Mouse (Mus musculus): ENCODE results near the gene Olfr318. TPM values are rescaled to one million over a fixed set of nuclear protein-coding genes. Genes with fewer than 3 reads are reported as not detected.

The Olfr318 gene
- polyA plus RNA-seq, 1 experiment from 2014 or later, result not detected

DNA sequence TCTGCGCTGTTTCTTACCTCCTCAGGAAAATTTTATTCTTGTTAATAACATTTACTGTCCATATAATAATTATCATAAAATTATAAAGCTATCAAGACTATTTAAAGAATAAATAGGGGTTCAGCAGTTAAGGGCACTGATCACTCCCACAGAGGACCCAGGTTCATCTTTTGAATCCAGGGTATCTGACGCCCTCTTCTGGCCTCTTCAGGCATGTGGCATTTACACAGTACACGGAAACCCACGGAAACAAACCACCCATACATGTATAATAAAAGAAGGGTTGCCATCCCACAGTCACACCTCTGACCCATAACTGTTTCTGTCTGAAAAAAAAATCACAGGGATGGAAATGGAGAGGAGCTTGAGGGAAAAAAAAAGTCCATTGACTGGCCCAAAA lies 52.0 kb downstream of the Olfr318 start:
- WGBS, result 51% methylated on average over 4 of the region's 4 CpGs
- Histone ChIP-seq H3K9ac (no peak overlapping the region), H3K4me3 (no peak overlapping the region), H3K27ac (replicated peaks) (no peak overlapping the region), H3K4me2 (no peak overlapping the region), H3K4me1 (no peaks in the 10 kb centered on the region), H3K27me3 (replicated peaks) (no peaks in the 10 kb centered on the region), H3K36me3 (no peaks in the 10 kb centered on the region), H3K9me3 (no peaks in the 10 kb centered on the region)
- ATAC-seq (ENCODE audit: extremely low read depth, insufficient number of reproducible peaks, low FRiP score, low TSS enrichment), result no peak

DNA sequence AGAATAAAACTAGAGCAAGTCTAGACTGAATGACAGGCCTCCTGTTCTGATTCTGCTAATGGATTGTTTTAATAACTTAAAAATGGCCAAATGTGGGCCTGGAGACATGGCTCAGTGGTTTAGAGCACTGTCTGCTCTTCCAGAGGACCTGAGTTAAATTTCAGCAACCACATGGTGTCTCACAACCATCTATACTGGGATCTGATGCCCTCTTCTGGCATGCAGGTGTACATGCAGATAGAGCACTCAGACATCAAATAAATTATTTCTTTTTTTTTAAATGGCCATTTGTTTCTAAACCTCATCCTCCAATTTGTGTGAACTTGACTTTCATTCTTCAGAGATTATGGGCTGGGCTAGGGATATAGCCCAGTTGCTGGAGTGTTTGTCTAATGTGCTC lies 54.6 kb downstream of the Olfr318 start:
- Histone ChIP-seq H3K9me3 (no peaks in the 10 kb centered on the region), H3K27me3 (replicated peaks) (no peaks in the 10 kb centered on the region), H3K4me3 (no peak overlapping the region), H3K27ac (replicated peaks) (no peak overlapping the region), H3K36me3 (no peaks in the 10 kb centered on the region), H3K9ac (no peak overlapping the region), H3K4me1 (no peaks in the 10 kb centered on the region), H3K4me2 (no peak overlapping the region)
- ATAC-seq (ENCODE audit: extremely low read depth, insufficient number of reproducible peaks, low FRiP score, low TSS enrichment), result no peak

Other genes with a start within 250 kb of the Olfr318 start
- not detected in 2 replicates for gene Olfr332, start 231.5 kb downstream of the Olfr318 start, polyA plus RNA-seq (2015; fragmentation: Nextera tagmentation; extraction: Ambion mirVana)
- not detected in 2 replicates for gene Olfr331, start 221.4 kb downstream of the Olfr318 start, polyA plus RNA-seq (2015; fragmentation: Nextera tagmentation; extraction: Ambion mirVana)
- not detected in 2 replicates for gene Olfr330, start 189.2 kb downstream of the Olfr318 start, polyA plus RNA-seq (2015; fragmentation: Nextera tagmentation; extraction: Ambion mirVana)
- gene Olfr329-ps, start 177.6 kb downstream of the Olfr318 start, polyA plus RNA-seq (2015; fragmentation: Nextera tagmentation; extraction: Ambion mirVana), result not detected in 2 replicates
- 0.05 and 0.07 TPM in 2 replicates for gene Olfr328, start 168.4 kb downstream of the Olfr318 start, polyA plus RNA-seq (2015; fragmentation: Nextera tagmentation; extraction: Ambion mirVana)
- not detected in 2 replicates for gene Olfr224, start 153.5 kb downstream of the Olfr318 start, polyA plus RNA-seq (2015; fragmentation: Nextera tagmentation; extraction: Ambion mirVana)
- not detected in 2 replicates for gene Olfr325, start 146.3 kb downstream of the Olfr318 start, polyA plus RNA-seq (2015; fragmentation: Nextera tagmentation; extraction: Ambion mirVana)
- gene Olfr324, start 128.9 kb downstream of the Olfr318 start, polyA plus RNA-seq (2015; fragmentation: Nextera tagmentation; extraction: Ambion mirVana), result not detected in 2 replicates
- not detected in 2 replicates for gene 2210407C18Rik, start 107.9 kb downstream of the Olfr318 start, polyA plus RNA-seq (2015; fragmentation: Nextera tagmentation; extraction: Ambion mirVana)
- gene Olfr323, start 93.5 kb downstream of the Olfr318 start, polyA plus RNA-seq (2015; fragmentation: Nextera tagmentation; extraction: Ambion mirVana), result not detected in 2 replicates
- gene Trim58, start 83.5 kb downstream of the Olfr318 start, polyA plus RNA-seq (2015; fragmentation: Nextera tagmentation; extraction: Ambion mirVana), result 0.68 and 0.96 TPM in 2 replicates
- gene Olfr322, start 65.2 kb downstream of the Olfr318 start, polyA plus RNA-seq (2015; fragmentation: Nextera tagmentation; extraction: Ambion mirVana), result not detected in 2 replicates
- gene Olfr320, start 42.9 kb downstream of the Olfr318 start, polyA plus RNA-seq (2015; fragmentation: Nextera tagmentation; extraction: Ambion mirVana), result not detected in 2 replicates
- not detected in 2 replicates for gene Olfr319, start 24.9 kb downstream of the Olfr318 start, polyA plus RNA-seq (2015; fragmentation: Nextera tagmentation; extraction: Ambion mirVana)
- not detected in 2 replicates for gene Olfr317, start 15.2 kb upstream of the Olfr318 start, polyA plus RNA-seq (2015; fragmentation: Nextera tagmentation; extraction: Ambion mirVana)
- gene Olfr316, start 28.7 kb upstream of the Olfr318 start, polyA plus RNA-seq (2015; fragmentation: Nextera tagmentation; extraction: Ambion mirVana), result not detected in 2 replicates
- not detected in 2 replicates for gene Olfr315, start 49.2 kb upstream of the Olfr318 start, polyA plus RNA-seq (2015; fragmentation: Nextera tagmentation; extraction: Ambion mirVana)
- 0.08 TPM in 1 of 2 replicates, not detected in the other for gene Olfr314, start 58.9 kb upstream of the Olfr318 start, polyA plus RNA-seq (2015; fragmentation: Nextera tagmentation; extraction: Ambion mirVana)
- gene Fam183b, start 77.9 kb upstream of the Olfr318 start, polyA plus RNA-seq (2015; fragmentation: Nextera tagmentation; extraction: Ambion mirVana), result 0.47 and 0.66 TPM in 2 replicates
- 0.12 and 0.17 TPM in 2 replicates for gene Olfr313, start 91.0 kb upstream of the Olfr318 start, polyA plus RNA-seq (2015; fragmentation: Nextera tagmentation; extraction: Ambion mirVana)
- 0.11 and 0.13 TPM in 2 replicates for gene Olfr312, start 105.2 kb upstream of the Olfr318 start, polyA plus RNA-seq (2015; fragmentation: Nextera tagmentation; extraction: Ambion mirVana)
- gene Olfr311, start 115.2 kb upstream of the Olfr318 start, polyA plus RNA-seq (2015; fragmentation: Nextera tagmentation; extraction: Ambion mirVana), result 0.17 and 0.24 TPM in 2 replicates
- gene Gm12258, start 123.1 kb upstream of the Olfr318 start, polyA plus RNA-seq (2015; fragmentation: Nextera tagmentation; extraction: Ambion mirVana), result 3.9 and 5.2 TPM in 2 replicates
- gene 2810021J22Rik, start 143.2 kb upstream of the Olfr318 start, polyA plus RNA-seq (2015; fragmentation: Nextera tagmentation; extraction: Ambion mirVana), result 3.3 and 4.4 TPM in 2 replicates
- gene Zfp39, start 180.2 kb upstream of the Olfr318 start, polyA plus RNA-seq (2015; fragmentation: Nextera tagmentation; extraction: Ambion mirVana), result 3.3 and 3.5 TPM in 2 replicates
- 0.16 and 0.41 TPM in 2 replicates for gene Btnl10, start 193.9 kb upstream of the Olfr318 start, polyA plus RNA-seq (2015; fragmentation: Nextera tagmentation; extraction: Ambion mirVana)
- 151 and 166 TPM in 2 replicates for gene Rnf187, start 214.9 kb upstream of the Olfr318 start, polyA plus RNA-seq (2015; fragmentation: Nextera tagmentation; extraction: Ambion mirVana)
- gene Hist3h2ba, start 224.9 kb upstream of the Olfr318 start, polyA plus RNA-seq (2015; fragmentation: Nextera tagmentation; extraction: Ambion mirVana), result 14.4 and 14.9 TPM in 2 replicates
- 26.4 and 28.5 TPM in 2 replicates for gene Hist3h2a, start 230.7 kb upstream of the Olfr318 start, polyA plus RNA-seq (2015; fragmentation: Nextera tagmentation; extraction: Ambion mirVana)
- 0.43 and 0.76 TPM in 2 replicates for gene Trim17, start 230.7 kb upstream of the Olfr318 start, polyA plus RNA-seq (2015; fragmentation: Nextera tagmentation; extraction: Ambion mirVana)